Mouse (Mus musculus) liver, embryonic 13.5 days (tissue): ENCODE data around the gene Dnajb1. TPM values are rescaled to one million over a fixed set of nuclear protein-coding genes. Genes with fewer than 3 reads are reported as not detected.
A peak's percentile ranks its signal among the peaks of the same experiment; 100 is the strongest.

ENCODE experiments used
- ATAC-seq: fragments of 200-750 bp; cut with Nextera tagmentation; 2 replicates; pipeline ENCODE4 v1.8.0; 2017; ENCODE audit warnings: low read depth, mild to moderate bottlenecking, moderate number of reproducible peaks, moderate library complexity
- DNase-seq: peaks from one replicate; pipeline ENCODE4 v3.0.0; 2022
- H3K27ac ChIP-seq: fragments of 300-500 bp; sonication (generic); 2 replicates; pipeline ENCODE4 v1.5.1; 2015; ENCODE audit warnings: moderate library complexity, mild to moderate bottlenecking, inconsistent platforms
- H3K27me3 ChIP-seq: fragments of 300-500 bp; sonication (generic); 2 replicates; pipeline ENCODE4 v1.6.1; 2015; ENCODE audit warnings: mild to moderate bottlenecking, inconsistent platforms
- H3K36me3 ChIP-seq: fragments of 300-500 bp; sonication (generic); 2 replicates; pipeline ENCODE4 v1.6.1; 2015; ENCODE audit warnings: mild to moderate bottlenecking, inconsistent platforms
- H3K4me1 ChIP-seq: fragments of 300-500 bp; sonication (generic); replicated peaks from 2 replicates; pipeline ENCODE4 v1.6.1; 2015; ENCODE audit warnings: inconsistent platforms
- H3K4me2 ChIP-seq: fragments of 300-500 bp; sonication (generic); 2 replicates; pipeline ENCODE4 v1.6.1; 2015; ENCODE audit warnings: inconsistent platforms, mild to moderate bottlenecking, moderate library complexity
- H3K4me3 ChIP-seq: fragments of 300-500 bp; sonication (generic); replicated peaks from 2 replicates; pipeline ENCODE4 v1.5.1; 2015; ENCODE audit warnings: mild to moderate bottlenecking, inconsistent platforms
- H3K9ac ChIP-seq: fragments of 300-500 bp; sonication (generic); 2 replicates; pipeline ENCODE4 v1.6.1; 2015; ENCODE audit warnings: mild to moderate bottlenecking, inconsistent platforms
- H3K9me3 ChIP-seq: fragments of 300-500 bp; sonication (generic); replicated peaks from 2 replicates; pipeline ENCODE4 v1.6.1; 2016; ENCODE audit warnings: inconsistent platforms
- WGBS: fragments of 180-500 bp; shearing (Covaris S2); methylation state at CpG from one replicate; pipeline ENCODE4 v1.1.7; 2015; ENCODE audit not compliant: insufficient replicate concordance; 5-methylcytosine and 5-hydroxymethylcytosine counted together
- polyA plus RNA-seq: library from polyadenylated mRNA; unstranded; fragments of >200 nt; fragmentation: Nextera tagmentation; extraction: Ambion mirVana; gene quantifications from 2 replicates; pipeline ENCODE4 v1.2.1, GENCODE M21; 2015

The Dnajb1 gene
- polyA plus RNA-seq, 1 experiment from 2014 or later, result 54.5 TPM

- no peak for DNase-seq
- Histone ChIP-seq H3K4me3 (no peak overlapping the region; the same call in 1 of the 2 replicates), H3K4me2 (peak overlapping the region; percentile 39; the same call in 1 of the 2 replicates), H3K27ac (no peak overlapping the region), H3K4me1 (peaks cover 60% of the 10 kb centered on the region), H3K36me3 (0 out of 2 replicates have a peak, but pooled peaks cover 3% of the 10 kb centered on the region), H3K27me3 (no peaks in the 10 kb centered on the region), H3K9me3 (no peaks in the 10 kb centered on the region), H3K9ac (peak overlapping the region; percentile 49)
- ATAC-seq, result no peak
- 44% methylated on average over 22 of the region's 22 CpGs for WGBS
Measured at GRCm38 (mm10) chr8:83660995-83661680, 53.1 kb downstream of the Dnajb1 start.

Other genes with a start within 250 kb of the Dnajb1 start
- gene Clgn, start 218.3 kb upstream of the Dnajb1 start, polyA plus RNA-seq, result 0.38 and 0.58 TPM in 2 replicates
- 75.5 and 95.5 TPM in 2 replicates for gene Scoc, start 149.8 kb upstream of the Dnajb1 start, polyA plus RNA-seq
- gene Olfr370, start 72.4 kb upstream of the Dnajb1 start, polyA plus RNA-seq, result not detected in 2 replicates
- gene Ndufb7, start 41.5 kb upstream of the Dnajb1 start, polyA plus RNA-seq, result 268 and 288 TPM in 2 replicates
- 334 and 348 TPM in 2 replicates for gene Tecr, start 222 bp upstream of the Dnajb1 start, polyA plus RNA-seq
- 61.3 and 64.3 TPM in 2 replicates for gene Gipc1, start 44.5 kb downstream of the Dnajb1 start, polyA plus RNA-seq
- gene Ptger1, start 58.5 kb downstream of the Dnajb1 start, polyA plus RNA-seq, result 0.06 and 0.32 TPM in 2 replicates
- 11.5 and 11.8 TPM in 2 replicates for gene Pkn1, start 91.0 kb downstream of the Dnajb1 start, polyA plus RNA-seq
- 291 and 294 TPM in 2 replicates for gene Ddx39, start 107.0 kb downstream of the Dnajb1 start, polyA plus RNA-seq
- 8.9 and 11.1 TPM in 2 replicates for gene Adgre5, start 133.1 kb downstream of the Dnajb1 start, polyA plus RNA-seq